Mouse (Mus musculus) spleen, adult 2 months (tissue): ENCODE measurements around the gene Arnt2. TPM values are rescaled to one million over a fixed set of nuclear protein-coding genes. Genes with fewer than 3 reads are reported as not detected.

Experiments
- DNase-seq, 2 experiments: peaks; one replicate each; pipeline versions ENCODE4 v3.0.0 to v3.0.0-alpha.2; 2012 to 2021; ENCODE audit warnings: low spot score in 2 of 2, low read depth in 1 of 2
- H3K27ac ChIP-seq: fragments of 200-500 bp; 2 replicates; pipeline ENCODE4 v1.5.1; 2012; ENCODE audit warnings: low read length, inconsistent platforms; ENCODE audit not compliant: insufficient read depth
- H3K27me3 ChIP-seq: fragments of 200-500 bp; 2 replicates; pipeline ENCODE4 v1.6.1; 2012; ENCODE audit warnings: mild to moderate bottlenecking, moderate library complexity, low read length, inconsistent platforms; ENCODE audit not compliant: control insufficient read depth, insufficient read depth
- H3K36me3 ChIP-seq: fragments of 200-500 bp; 2 replicates; pipeline ENCODE4 v1.6.1; 2012; ENCODE audit warnings: mild to moderate bottlenecking, low read length, inconsistent platforms; ENCODE audit not compliant: control insufficient read depth, insufficient read depth
- H3K4me1 ChIP-seq: fragments of 200-500 bp; 2 replicates; pipeline ENCODE4 v1.6.1; 2011; ENCODE audit warnings: inconsistent platforms; ENCODE audit not compliant: control insufficient read depth, insufficient read depth, insufficient read length
- H3K4me3 ChIP-seq: fragments of 200-500 bp; 2 replicates; pipeline ENCODE4 v1.5.1; 2011; ENCODE audit warnings: mild to moderate bottlenecking, inconsistent platforms; ENCODE audit not compliant: insufficient read depth, insufficient read length; ENCODE audit errors: extremely low read depth
- CTCF ChIP-seq: fragments of 200-500 bp; IDR thresholded peaks from 2 replicates; pipeline ENCODE4 v1.5.1; 2011; ENCODE audit warnings: mild to moderate bottlenecking, inconsistent platforms; ENCODE audit not compliant: insufficient read depth, insufficient read length, insufficient replicate concordance; ENCODE audit errors: extremely low read depth
- POLR2A ChIP-seq: fragments of 200-500 bp; IDR thresholded peaks from 2 replicates; pipeline ENCODE4 v1.6.1; 2011; ENCODE audit warnings: low read depth, low read length, inconsistent platforms
- WGBS: fragments of 180-500 bp; shearing (Covaris S2); methylation state at CpG from one replicate; pipeline ENCODE4 v1.1.7; 2018; 5-methylcytosine and 5-hydroxymethylcytosine counted together
- polyA plus RNA-seq: library from polyadenylated mRNA; depleted of rRNA; stranded (reverse); fragments of >200 nt; gene quantifications from 2 replicates; pipeline ENCODE4 v1.2.3, GENCODE M21; 2012

The Arnt2 gene
- polyA plus RNA-seq, 1 experiment: 2.0 TPM

DNA sequence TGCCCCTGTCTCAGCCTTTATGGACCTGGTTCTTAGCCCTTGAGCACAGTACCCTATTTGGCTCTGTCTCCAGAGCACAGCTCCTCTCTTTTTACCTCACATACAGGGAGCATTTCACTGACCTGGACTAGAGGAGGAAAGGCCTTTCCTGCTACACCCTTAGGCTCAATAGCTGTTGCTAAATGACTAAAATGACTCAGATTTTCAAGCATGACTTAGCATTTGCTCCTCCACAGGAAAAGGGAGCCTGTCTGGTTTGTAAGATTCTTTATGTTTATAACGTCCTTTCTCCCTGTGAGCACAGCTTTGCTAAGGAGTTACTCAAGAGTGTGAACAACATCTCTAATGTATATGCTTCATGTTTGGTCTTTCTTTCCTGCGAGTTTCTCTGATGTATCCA is 47.3 kb downstream of the Arnt2 start:
- no peak overlapping the region for H3K27ac ChIP-seq
- no peak for DNase-seq
- 25% methylated on average over 2 of the region's 2 CpGs for WGBS
- TF ChIP-seq POLR2A: no peak
- no peak for TF ChIP-seq CTCF
- no peaks in the 10 kb centered on the region for H3K4me1 ChIP-seq
- no peaks in the 10 kb centered on the region for H3K36me3 ChIP-seq
- H3K4me3 ChIP-seq: no peak overlapping the region
- no peaks in the 10 kb centered on the region for H3K27me3 ChIP-seq

DNA sequence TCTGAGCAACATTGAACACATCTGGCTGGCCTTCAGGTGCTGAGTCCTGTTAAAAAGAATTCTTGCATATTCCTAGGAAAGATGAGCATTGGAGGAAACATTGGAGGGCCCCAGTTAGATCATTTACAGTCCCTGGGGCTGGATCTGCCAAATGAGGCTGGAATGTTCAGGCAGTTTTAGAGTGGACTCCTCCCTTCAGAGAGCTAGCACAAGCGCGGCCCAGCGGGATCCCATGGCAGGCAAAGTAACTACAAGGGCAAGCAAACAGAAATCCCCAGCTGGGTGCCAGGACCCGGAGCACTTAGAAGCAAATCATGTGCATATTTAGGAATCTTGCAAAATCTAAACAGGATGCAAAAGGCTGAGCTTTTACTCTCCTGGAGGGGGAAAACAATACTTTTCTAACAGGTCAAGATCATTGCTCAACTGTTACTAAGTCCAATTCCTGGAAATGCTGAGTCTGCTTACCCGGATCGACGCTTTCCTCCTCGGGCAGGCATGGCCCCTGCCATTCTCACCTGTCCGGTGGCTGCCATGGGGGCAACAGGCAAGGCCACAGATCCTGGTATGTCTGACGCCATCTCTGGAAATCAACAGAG is 48.8 kb downstream of the Arnt2 start:
- Histone ChIP-seq H3K4me1 (no peaks in the 10 kb centered on the region), H3K27ac (no peak overlapping the region), H3K27me3 (no peaks in the 10 kb centered on the region), H3K36me3 (no peaks in the 10 kb centered on the region), H3K4me3 (no peak overlapping the region)
- TF ChIP-seq CTCF (no peak), POLR2A (no peak)
- 88% methylated on average over 10 of the region's 10 CpGs for WGBS
- no peak for DNase-seq

DNA sequence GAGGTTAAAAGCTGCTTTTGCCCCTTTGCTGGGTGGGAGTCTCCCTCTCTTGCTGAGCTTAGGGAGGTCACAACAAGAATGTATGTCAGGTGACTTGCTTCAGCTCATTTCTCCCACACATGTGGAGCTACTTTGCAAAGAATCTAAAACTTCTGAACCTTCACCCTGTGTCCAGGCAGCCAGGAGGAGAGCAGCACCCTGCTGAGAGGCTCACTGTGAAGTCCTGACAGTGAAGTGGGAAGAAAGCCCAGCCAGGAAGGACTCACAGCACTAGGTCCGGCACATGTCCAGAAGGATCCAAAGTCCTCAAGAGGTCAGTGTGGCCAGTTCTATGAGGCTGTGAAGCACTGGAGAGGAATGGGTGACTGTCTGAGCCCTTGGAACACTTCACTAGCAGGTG is 51.5 kb downstream of the Arnt2 start:
- TF ChIP-seq CTCF (no peak), POLR2A (no peak)
- H3K4me1 ChIP-seq: no peaks in the 10 kb centered on the region
- 83% methylated on average over 1 of the region's 1 CpGs for WGBS
- no peak overlapping the region for H3K27ac ChIP-seq
- H3K36me3 ChIP-seq: no peaks in the 10 kb centered on the region
- no peak for DNase-seq
- no peak overlapping the region for H3K4me3 ChIP-seq
- H3K27me3 ChIP-seq: no peaks in the 10 kb centered on the region

DNA sequence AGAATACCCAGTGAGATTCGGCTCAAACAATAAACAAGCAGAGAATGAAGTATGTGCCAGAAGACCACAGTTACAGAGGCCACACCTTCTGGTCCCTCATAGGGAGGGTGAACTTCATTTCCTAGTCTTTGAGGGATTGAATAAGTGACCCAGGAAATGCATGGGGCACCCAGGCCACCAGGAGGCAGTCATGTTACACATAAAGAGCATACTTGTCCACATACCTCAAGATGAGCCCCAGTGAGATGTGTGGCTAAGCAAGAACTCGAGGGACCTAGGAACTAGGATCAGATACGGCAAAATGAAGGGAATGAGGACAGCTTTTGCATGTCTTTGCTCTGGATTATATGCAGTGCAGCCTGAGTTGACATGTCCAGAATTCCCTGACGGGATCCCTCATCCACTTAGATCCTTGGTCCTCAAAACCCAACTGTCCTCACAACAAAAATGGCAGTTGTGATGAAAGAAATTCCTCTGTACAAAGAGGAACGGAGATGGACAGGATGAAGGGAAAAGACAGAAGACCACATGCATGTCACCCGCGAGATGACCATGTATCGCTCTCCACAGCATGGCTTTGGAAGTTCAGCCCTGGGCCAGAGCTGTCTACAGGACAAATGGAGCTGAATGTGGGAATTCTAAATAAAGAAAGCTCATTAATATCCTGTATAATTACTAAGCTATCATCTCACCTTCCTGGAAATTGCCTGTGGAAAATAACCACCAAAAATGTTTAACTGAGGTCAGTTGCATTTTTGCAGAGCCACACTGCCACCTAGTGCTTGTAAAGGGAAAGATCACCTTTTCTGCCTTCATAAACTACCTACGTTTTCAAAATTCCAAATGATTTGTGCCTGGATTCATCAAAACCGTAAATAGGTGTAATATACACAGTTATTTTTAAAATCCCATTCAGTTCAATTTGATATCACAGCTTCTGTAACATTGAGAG is 54.1 kb downstream of the Arnt2 start:
- no peaks in the 10 kb centered on the region for H3K36me3 ChIP-seq
- no peak overlapping the region for H3K27ac ChIP-seq
- no peaks in the 10 kb centered on the region for H3K27me3 ChIP-seq
- H3K4me3 ChIP-seq: no peak overlapping the region
- 59% methylated on average over 10 of the region's 10 CpGs for WGBS
- peak in 1 of 2 experiments; percentile 5 for DNase-seq
- TF ChIP-seq CTCF: no peak
- no peak for TF ChIP-seq POLR2A
- no peaks in the 10 kb centered on the region for H3K4me1 ChIP-seq

GRCm38 (mm10) chr7:84354890-84355289 is 55.1 kb downstream of the Arnt2 start:
- WGBS: 85% methylated on average over 2 of the region's 2 CpGs
- H3K36me3 ChIP-seq: no peaks in the 10 kb centered on the region
- no peak for DNase-seq
- no peaks in the 10 kb centered on the region for H3K4me1 ChIP-seq
- no peak for TF ChIP-seq POLR2A
- TF ChIP-seq CTCF: no peak
- H3K27ac ChIP-seq: no peak overlapping the region
- no peaks in the 10 kb centered on the region for H3K27me3 ChIP-seq
- H3K4me3 ChIP-seq: no peak overlapping the region

GRCm38 (mm10) chr7:84350529-84350928 is 59.4 kb downstream of the Arnt2 start:
- DNase-seq: no peak
- H3K27ac ChIP-seq: no peak overlapping the region
- no peaks in the 10 kb centered on the region for H3K4me1 ChIP-seq
- TF ChIP-seq POLR2A: no peak
- no peak for TF ChIP-seq CTCF
- H3K27me3 ChIP-seq: no peaks in the 10 kb centered on the region
- no peaks in the 10 kb centered on the region for H3K36me3 ChIP-seq
- H3K4me3 ChIP-seq: no peak overlapping the region

- TF ChIP-seq POLR2A (no peak), CTCF (no peak)
- no peaks in the 10 kb centered on the region for H3K4me1 ChIP-seq
- H3K4me3 ChIP-seq: no peak overlapping the region
- WGBS: 69% methylated on average over 2 of the region's 2 CpGs
- no peak for DNase-seq
- no peaks in the 10 kb centered on the region for H3K27me3 ChIP-seq
- no peaks in the 10 kb centered on the region for H3K36me3 ChIP-seq
- H3K27ac ChIP-seq: no peak overlapping the region
Observed at GRCm38 (mm10) chr7:84349976-84350375, 60.0 kb downstream of the Arnt2 start.
